Mouse (Mus musculus): Measurements from ENCODE around the gene Adcyap1r1.

Adcyap1r1 gene

GRCm38 (mm10) chr6:55448976-55449678, 2.7 kb upstream of the Adcyap1r1 start:
- no peak for DNase-seq

- no peak for DNase-seq
Measured at GRCm38 (mm10) chr6:55452381-55452780, 603 bp downstream of the Adcyap1r1 start.

- peak; percentile 25 for DNase-seq
Measured at GRCm38 (mm10) chr6:55453548-55453947, 1.8 kb downstream of the Adcyap1r1 start.

GRCm38 (mm10) chr6:55455641-55456040, 3.9 kb downstream of the Adcyap1r1 start:
- no peak for DNase-seq

- DNase-seq, result no peak
Measured at GRCm38 (mm10) chr6:55457727-55458126, 5.9 kb downstream of the Adcyap1r1 start.

GRCm38 (mm10) chr6:55458156-55458555, 6.4 kb downstream of the Adcyap1r1 start:
- no peak for DNase-seq

- DNase-seq, result no peak
Measured at GRCm38 (mm10) chr6:55459545-55460397, 8.0 kb downstream of the Adcyap1r1 start.

GRCm38 (mm10) chr6:55461141-55461540, 9.4 kb downstream of the Adcyap1r1 start:
- DNase-seq, result peak; percentile 18

GRCm38 (mm10) chr6:55461678-55462077, 9.9 kb downstream of the Adcyap1r1 start:
- no peak for DNase-seq

- DNase-seq, result no peak
Measured at GRCm38 (mm10) chr6:55462394-55462793, 10.6 kb downstream of the Adcyap1r1 start.

- DNase-seq, result peak; percentile 27
Measured at GRCm38 (mm10) chr6:55463966-55464365, 12.2 kb downstream of the Adcyap1r1 start.

GRCm38 (mm10) chr6:55465311-55465710, 13.5 kb downstream of the Adcyap1r1 start:
- DNase-seq, result no peak

- DNase-seq, result no peak
Measured at GRCm38 (mm10) chr6:55466301-55466761, 14.6 kb downstream of the Adcyap1r1 start.

- DNase-seq, result no peak
Measured at GRCm38 (mm10) chr6:55470691-55471090, 18.9 kb downstream of the Adcyap1r1 start.

- DNase-seq, result no peak
Measured at GRCm38 (mm10) chr6:55472381-55472780, 20.6 kb downstream of the Adcyap1r1 start.

- DNase-seq, result no peak
Measured at GRCm38 (mm10) chr6:55480988-55481387, 29.2 kb downstream of the Adcyap1r1 start.

- DNase-seq, result no peak
Measured at GRCm38 (mm10) chr6:55482471-55482870, 30.7 kb downstream of the Adcyap1r1 start.

- DNase-seq, result no peak
Measured at GRCm38 (mm10) chr6:55483360-55483759, 31.6 kb downstream of the Adcyap1r1 start.

GRCm38 (mm10) chr6:55484224-55484623, 32.4 kb downstream of the Adcyap1r1 start:
- no peak for DNase-seq

- no peak for DNase-seq
Measured at GRCm38 (mm10) chr6:55485216-55485615, 33.4 kb downstream of the Adcyap1r1 start.

GRCm38 (mm10) chr6:55487726-55488125, 35.9 kb downstream of the Adcyap1r1 start:
- DNase-seq, result peak; percentile 39

GRCm38 (mm10) chr6:55496201-55496600, 44.4 kb downstream of the Adcyap1r1 start:
- no peak for DNase-seq

- DNase-seq, result no peak
Measured at GRCm38 (mm10) chr6:55498753-55499152, 47.0 kb downstream of the Adcyap1r1 start.

- no peak for DNase-seq
Measured at GRCm38 (mm10) chr6:55501061-55501460, 49.3 kb downstream of the Adcyap1r1 start.

All from kidney, postnatal 10 days (tissue).